Mouse (Mus musculus) myocyte (in vitro differentiated cells): ENCODE measurements at regions not wholly inside any gene's neighbourhood (a gene's known extent, or its start where the extent isn't known, plus 50 kb on each side); places are given as distances from the start of the nearest gene placed in this dataset.

ENCODE experiments used
- H3K27me3 ChIP-seq: one replicate; pipeline ENCODE4 v1.6.1; 2011; ENCODE audit not compliant: control insufficient read depth, insufficient read depth, insufficient read length
- H3K36me3 ChIP-seq: one replicate; pipeline ENCODE4 v1.6.1; 2011; ENCODE audit not compliant: control insufficient read depth, insufficient read depth
- H3K4me2 ChIP-seq: one replicate; pipeline ENCODE4 v1.6.1; 2011; ENCODE audit warnings: low read depth, control low read depth
- H3K4me3 ChIP-seq: one replicate; pipeline ENCODE4 v1.5.1; 2011; ENCODE audit warnings: mild to moderate bottlenecking, control low read depth, moderate library complexity
- H3K79me2 ChIP-seq: one replicate; pipeline ENCODE4 v1.6.1; 2011; ENCODE audit not compliant: control insufficient read depth, insufficient read depth
- H3ac ChIP-seq: one replicate; pipeline ENCODE4 v1.6.1; 2011; ENCODE audit not compliant: control insufficient read depth, insufficient read length
- CEBPB ChIP-seq: IDR thresholded peaks from 2 replicates; pipeline ENCODE4 v1.6.1; 2011; ENCODE audit warnings: mild to moderate bottlenecking, moderate library complexity; ENCODE audit not compliant: poor library complexity, insufficient read depth, severe bottlenecking
- E2F4 ChIP-seq: IDR thresholded peaks from one replicate; pipeline ENCODE4 v1.6.1; 2011; ENCODE audit warnings: mild to moderate bottlenecking, control low read depth, moderate library complexity; ENCODE audit not compliant: insufficient read depth
- MAX ChIP-seq: IDR thresholded peaks from one replicate; pipeline ENCODE4 v1.6.1; 2011; ENCODE audit warnings: low read depth, mild to moderate bottlenecking, control low read depth
- MYOD1 ChIP-seq, 3 experiments: IDR thresholded peaks; one replicate each; pipeline ENCODE4 v1.6.1; 2011; ENCODE audit warnings: control low read depth in 2 of 3, low read depth in 2 of 3, mild to moderate bottlenecking in 2 of 3, moderate library complexity in 1 of 3; ENCODE audit not compliant: insufficient read length in 2 of 3, control insufficient read depth in 1 of 3
- MYOG ChIP-seq, 3 experiments: IDR thresholded peaks; one replicate each; pipeline ENCODE4 v1.6.1; 2011; ENCODE audit warnings: control low read depth in 2 of 3, low read depth in 2 of 3, mild to moderate bottlenecking in 2 of 3; ENCODE audit not compliant: insufficient read length in 2 of 3, control insufficient read depth in 1 of 3, insufficient read depth in 1 of 3
- POLR2A ChIP-seq: IDR thresholded peaks from one replicate; pipeline ENCODE4 v1.6.1; 2011; ENCODE audit warnings: low read depth, mild to moderate bottlenecking, control low read depth, moderate library complexity; ENCODE audit not compliant: insufficient read length
- POLR2AphosphoS2 ChIP-seq: IDR thresholded peaks from one replicate; pipeline ENCODE4 v1.6.1; 2011; ENCODE audit warnings: low read depth, control low read depth; ENCODE audit not compliant: insufficient read length
- REST ChIP-seq: IDR thresholded peaks from one replicate; pipeline ENCODE4 v1.6.1; 2011; ENCODE audit warnings: mild to moderate bottlenecking, control low read depth, moderate library complexity; ENCODE audit not compliant: insufficient read depth, insufficient read length
- SRF ChIP-seq: IDR thresholded peaks from one replicate; pipeline ENCODE4 v1.6.1; 2011; ENCODE audit warnings: low read depth; ENCODE audit not compliant: control insufficient read depth, insufficient read length
- TCF12 ChIP-seq: IDR thresholded peaks from one replicate; pipeline ENCODE4 v1.6.1; 2011; ENCODE audit warnings: mild to moderate bottlenecking, control low read depth; ENCODE audit not compliant: poor library complexity, insufficient read depth, severe bottlenecking
- TCF3 ChIP-seq: IDR thresholded peaks from one replicate; pipeline ENCODE4 v1.6.1; 2011; ENCODE audit warnings: low read depth, control low read depth; ENCODE audit not compliant: insufficient read length
- USF1 ChIP-seq: IDR thresholded peaks from one replicate; pipeline ENCODE4 v1.6.1; 2011; ENCODE audit warnings: low read depth, mild to moderate bottlenecking, control low read depth, moderate library complexity

DNA sequence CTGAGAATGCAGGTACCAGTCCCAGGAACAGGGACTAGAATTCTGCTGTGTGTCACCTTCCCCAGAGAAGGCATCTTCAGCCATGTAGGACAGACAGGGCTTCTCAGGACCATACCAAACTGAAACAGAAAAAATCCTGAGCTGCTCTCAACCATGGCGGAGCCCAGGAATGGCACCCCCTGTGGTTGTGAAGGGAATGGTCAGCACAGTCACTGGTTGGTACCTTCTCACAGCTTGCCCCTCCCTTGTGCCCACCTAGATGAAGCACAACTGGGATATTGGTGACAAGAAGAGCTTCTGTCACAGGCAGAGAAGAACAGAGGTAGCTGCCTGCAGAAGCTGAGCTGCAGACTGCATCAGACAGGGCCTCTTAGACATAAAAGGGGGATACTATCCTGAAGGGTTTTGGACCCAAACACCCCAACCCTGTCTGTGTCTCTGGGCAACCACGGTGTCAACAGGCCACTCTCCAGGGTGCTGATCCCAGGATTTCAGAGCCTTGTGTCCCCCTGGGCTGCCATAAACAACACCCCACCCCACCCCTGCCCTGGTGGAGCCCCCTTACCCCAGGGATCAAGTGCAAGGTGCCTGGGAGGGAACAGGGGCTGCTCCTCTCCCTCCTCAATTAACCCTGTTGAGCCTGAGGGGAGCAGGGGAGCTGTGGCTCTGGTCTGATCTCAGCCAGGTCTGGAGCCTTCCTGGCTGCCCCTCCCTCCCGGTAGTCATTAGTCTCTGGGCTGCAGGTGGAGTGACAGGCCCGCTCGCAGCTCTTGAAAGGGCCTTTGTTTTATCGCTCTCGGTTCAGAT lies 275.7 kb downstream of the Rps24 start:
- no peaks in the 10 kb centered on the region for H3K79me2 ChIP-seq
- no peak overlapping the region for H3K4me3 ChIP-seq
- no peak overlapping the region for H3ac ChIP-seq
- no peaks in the 10 kb centered on the region for H3K27me3 ChIP-seq
- H3K4me2 ChIP-seq = no peak overlapping the region
- TF ChIP-seq E2F4 (no peak), REST (peak; percentile 71), POLR2AphosphoS2 (no peak), CEBPB (no peak), MAX (no peak), MYOG (IDR thresholded peaks at IDR 0.05; ENCODE audit: control insufficient read depth in 1 of 3, insufficient read depth in 1 of 3, insufficient read length in 2 of 3, low read depth in 2 of 3) (no peak)
- H3K36me3 ChIP-seq = no peaks in the 10 kb centered on the region

DNA sequence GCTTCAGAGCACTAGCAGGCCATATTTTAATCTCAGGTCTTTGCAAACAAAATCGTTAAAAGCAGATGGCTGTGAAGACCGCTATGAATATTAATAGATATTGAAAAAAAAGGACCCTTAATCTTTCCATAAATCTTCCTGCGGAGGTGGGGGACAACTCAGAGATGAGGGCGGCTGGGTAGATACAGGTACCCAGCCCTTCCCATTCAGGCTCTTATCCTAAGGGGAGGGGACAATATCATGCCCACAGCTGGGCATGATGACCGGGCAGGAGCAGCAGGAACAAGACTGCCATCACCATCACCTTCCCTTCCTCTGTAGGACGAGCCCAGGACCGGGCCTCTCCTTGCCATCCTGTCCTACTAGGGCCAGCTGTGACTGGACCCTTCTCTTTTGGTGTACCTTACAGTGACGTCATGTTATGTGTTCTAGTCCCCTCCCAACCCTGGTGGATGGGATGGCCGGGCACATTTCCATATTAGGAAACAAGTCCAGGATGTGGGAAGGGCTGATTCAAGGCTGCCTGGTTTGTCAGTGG lies 276.4 kb downstream of the Rps24 start:
- Histone ChIP-seq H3K79me2 (no peaks in the 10 kb centered on the region), H3K27me3 (no peaks in the 10 kb centered on the region), H3K36me3 (no peaks in the 10 kb centered on the region), H3K4me3 (no peak overlapping the region), H3K4me2 (no peak overlapping the region), H3ac (no peak overlapping the region)
- no peak for TF ChIP-seq REST
- TF ChIP-seq MYOG (IDR thresholded peaks at IDR 0.05; ENCODE audit: control insufficient read depth in 1 of 3, insufficient read depth in 1 of 3, insufficient read length in 2 of 3, low read depth in 2 of 3) = no peak
- no peak for TF ChIP-seq MYOD1 (IDR thresholded peaks at IDR 0.05; ENCODE audit: control insufficient read depth in 1 of 3, insufficient read length in 2 of 3, low read depth in 2 of 3)
- TF ChIP-seq USF1 = no peak
- no peak for TF ChIP-seq E2F4

DNA sequence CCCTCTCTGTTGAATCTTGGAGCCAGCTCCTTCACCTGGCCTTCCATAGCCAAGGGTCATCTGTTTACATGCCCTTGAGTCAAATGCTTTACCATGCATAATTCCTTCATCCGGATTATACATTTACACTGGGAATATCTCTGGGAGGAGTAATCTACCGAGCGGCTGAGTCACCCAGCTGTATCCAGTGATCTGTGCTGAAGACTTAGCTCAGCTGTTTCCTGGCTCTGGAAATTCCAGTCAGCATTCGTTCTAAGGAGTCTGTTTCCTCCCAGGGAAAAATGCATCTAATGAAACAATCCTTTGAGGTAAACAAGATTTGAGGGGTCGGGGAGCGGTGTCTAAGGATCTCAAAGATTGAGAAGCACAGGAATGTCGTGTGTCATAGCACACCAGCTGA lies 276.9 kb downstream of the Rps24 start:
- TF ChIP-seq TCF12 (no peak), MAX (no peak), CEBPB (no peak), TCF3 (no peak), E2F4 (no peak), POLR2AphosphoS2 (no peak), POLR2A (no peak), REST (no peak), MYOG (IDR thresholded peaks at IDR 0.05; ENCODE audit: control insufficient read depth in 1 of 3, insufficient read depth in 1 of 3, insufficient read length in 2 of 3, low read depth in 2 of 3) (no peak), SRF (no peak), MYOD1 (IDR thresholded peaks at IDR 0.05; ENCODE audit: control insufficient read depth in 1 of 3, insufficient read length in 2 of 3, low read depth in 2 of 3) (no peak)

DNA sequence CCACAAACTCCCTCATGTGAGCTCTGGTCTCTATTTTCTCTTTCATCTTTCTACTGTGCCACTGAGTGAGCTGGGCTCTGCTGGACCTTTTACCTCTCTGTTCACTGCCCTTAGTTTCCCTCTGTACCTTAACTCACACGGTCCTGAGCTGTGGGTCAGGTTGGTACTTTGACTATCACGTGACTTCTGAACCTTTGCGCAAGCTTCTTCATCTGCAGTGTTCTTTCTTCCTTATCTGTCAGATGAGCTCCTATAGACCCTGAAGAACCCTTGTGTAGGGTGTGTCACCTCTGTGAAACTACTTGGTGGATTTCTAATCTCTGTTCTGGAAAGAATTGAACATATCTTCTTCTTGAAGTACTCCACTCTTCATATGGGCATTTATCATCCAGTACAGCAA lies 279.3 kb downstream of the Rps24 start:
- TF ChIP-seq MYOD1 (IDR thresholded peaks at IDR 0.05; ENCODE audit: control insufficient read depth in 1 of 3, insufficient read length in 2 of 3, low read depth in 2 of 3) = no peak
- no peak for TF ChIP-seq POLR2A
- no peak for TF ChIP-seq REST
- TF ChIP-seq CEBPB = no peak
- TF ChIP-seq E2F4 = no peak
- TF ChIP-seq MYOG (IDR thresholded peaks at IDR 0.05; ENCODE audit: control insufficient read depth in 1 of 3, insufficient read depth in 1 of 3, insufficient read length in 2 of 3, low read depth in 2 of 3) = no peak
- Histone ChIP-seq H3K79me2 (no peaks in the 10 kb centered on the region), H3K27me3 (peaks cover 6% of the 10 kb centered on the region), H3K4me2 (no peak overlapping the region), H3ac (no peak overlapping the region), H3K36me3 (no peaks in the 10 kb centered on the region), H3K4me3 (no peak overlapping the region)

More for the DNA sequence above, 276.9 kb downstream of the Rps24 start:
- Histone ChIP-seq H3K4me3 (no peak overlapping the region), H3K79me2 (no peaks in the 10 kb centered on the region), H3K27me3 (no peaks in the 10 kb centered on the region), H3K36me3 (no peaks in the 10 kb centered on the region), H3ac (no peak overlapping the region), H3K4me2 (no peak overlapping the region)

DNA sequence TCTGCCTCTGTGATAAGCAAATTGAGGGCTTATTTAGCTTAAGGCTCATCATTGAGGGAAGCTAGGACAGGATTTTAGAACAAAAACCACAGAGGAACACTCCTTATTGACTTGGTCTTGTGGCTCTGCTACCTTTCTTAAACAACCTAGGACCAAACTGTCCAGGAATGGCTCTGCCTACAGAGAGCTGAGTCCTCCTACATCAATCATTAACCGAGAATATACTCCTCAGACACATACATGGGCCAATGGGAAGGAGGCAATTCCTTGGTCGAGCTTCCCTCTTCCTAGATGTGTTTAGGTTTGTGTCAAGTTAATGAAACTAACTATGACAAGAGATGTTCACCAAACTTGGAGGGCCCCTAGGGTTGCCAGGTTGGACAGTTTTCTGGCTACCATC lies 279.8 kb downstream of the Rps24 start:
- Histone ChIP-seq H3K4me2 (no peak overlapping the region), H3K36me3 (no peaks in the 10 kb centered on the region), H3K4me3 (no peak overlapping the region), H3ac (no peak overlapping the region), H3K27me3 (peaks cover 6% of the 10 kb centered on the region), H3K79me2 (no peaks in the 10 kb centered on the region)
- no peak for TF ChIP-seq MYOG (IDR thresholded peaks at IDR 0.05; ENCODE audit: control insufficient read depth in 1 of 3, insufficient read depth in 1 of 3, insufficient read length in 2 of 3, low read depth in 2 of 3)
- TF ChIP-seq CEBPB = no peak
- TF ChIP-seq E2F4 = no peak
- no peak for TF ChIP-seq SRF
- no peak for TF ChIP-seq USF1

DNA sequence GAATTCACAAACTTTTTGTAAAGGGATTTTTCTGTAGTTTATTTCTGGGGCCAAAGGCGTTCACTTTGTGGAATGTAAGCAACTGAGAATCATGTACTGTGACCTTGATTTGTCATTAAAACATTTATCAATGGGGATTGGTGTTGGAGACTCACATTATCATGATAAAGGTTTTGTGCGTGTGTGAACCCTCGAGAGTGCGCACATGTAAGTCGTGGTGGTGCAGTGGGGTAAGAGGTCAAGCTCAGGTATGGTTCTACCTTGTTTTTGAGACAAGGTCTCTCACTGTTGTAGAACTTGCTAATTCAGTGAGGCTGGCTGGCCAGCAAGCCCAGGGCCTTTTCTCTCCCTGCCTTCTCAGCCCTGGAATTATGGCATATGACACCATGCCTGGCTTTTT lies 280.4 kb downstream of the Rps24 start:
- Histone ChIP-seq H3ac (no peak overlapping the region), H3K79me2 (no peaks in the 10 kb centered on the region), H3K27me3 (peaks cover 6% of the 10 kb centered on the region), H3K36me3 (no peaks in the 10 kb centered on the region), H3K4me3 (no peak overlapping the region), H3K4me2 (no peak overlapping the region)
- no peak for TF ChIP-seq POLR2AphosphoS2
- TF ChIP-seq POLR2A = no peak
- no peak for TF ChIP-seq TCF12
- TF ChIP-seq MYOD1 (IDR thresholded peaks at IDR 0.05; ENCODE audit: control insufficient read depth in 1 of 3, insufficient read length in 2 of 3, low read depth in 2 of 3) = no peak
- TF ChIP-seq SRF = no peak
- no peak for TF ChIP-seq TCF3
- no peak for TF ChIP-seq USF1
- TF ChIP-seq MAX = no peak
- TF ChIP-seq MYOG (IDR thresholded peaks at IDR 0.05; ENCODE audit: control insufficient read depth in 1 of 3, insufficient read depth in 1 of 3, insufficient read length in 2 of 3, low read depth in 2 of 3) = no peak
- TF ChIP-seq REST = no peak
- no peak for TF ChIP-seq E2F4
- no peak for TF ChIP-seq CEBPB
